Mouse (Mus musculus) heart, adult 9 months (tissue): ENCODE data around the gene Pate1.

Experiments
- DNase-seq, 2 experiments: peaks; one replicate each; pipeline ENCODE4 v3.0.0; 2022; ENCODE audit warnings: low spot score in 2 of 2

Gene Pate1

DNA sequence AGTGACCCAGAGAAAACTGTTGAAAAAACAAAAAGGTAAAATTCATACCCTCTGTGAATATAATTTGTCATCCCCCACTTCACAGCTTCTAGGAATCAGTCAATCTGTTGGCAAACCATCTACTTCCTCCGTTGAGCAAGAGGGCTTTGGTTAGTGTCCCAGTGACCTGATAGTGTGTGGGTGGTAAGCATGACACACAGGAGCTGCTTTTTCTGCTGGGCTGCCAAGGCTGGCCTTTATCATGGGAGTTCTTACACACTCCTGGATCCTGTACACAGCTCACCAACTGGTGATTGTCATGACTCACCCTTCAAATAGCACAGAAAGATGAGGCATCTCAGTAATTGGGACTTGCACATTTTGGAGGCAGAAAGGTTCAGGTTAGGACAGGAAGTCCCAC lies at the start of gene Pate1:
Gene Pate1, minus strand, starts transcription at position 378 of the 400 bp plus-strand sequence.
- peak in 1 of 2 experiments; percentile 11 for DNase-seq

DNA sequence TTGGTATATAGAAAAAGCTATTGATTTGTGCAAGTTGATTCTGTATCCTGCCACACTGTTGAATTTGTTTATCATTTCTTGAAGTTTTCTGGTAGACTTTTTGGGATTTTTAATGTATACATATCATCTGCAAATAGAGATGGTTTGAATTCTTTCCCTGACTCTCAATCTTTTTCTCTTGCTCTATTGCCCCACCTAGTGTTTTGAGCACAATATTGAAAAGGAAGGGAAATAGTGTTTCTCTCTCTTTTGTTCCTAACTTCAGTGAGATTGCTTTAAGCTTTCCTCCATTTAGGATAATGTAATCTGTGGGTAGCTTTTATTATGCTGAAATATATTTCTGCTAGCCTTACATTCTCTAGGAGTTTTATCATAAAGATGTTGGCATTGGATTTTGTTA lies 20.1 kb upstream of the Pate1 start:
- no peak for DNase-seq

DNA sequence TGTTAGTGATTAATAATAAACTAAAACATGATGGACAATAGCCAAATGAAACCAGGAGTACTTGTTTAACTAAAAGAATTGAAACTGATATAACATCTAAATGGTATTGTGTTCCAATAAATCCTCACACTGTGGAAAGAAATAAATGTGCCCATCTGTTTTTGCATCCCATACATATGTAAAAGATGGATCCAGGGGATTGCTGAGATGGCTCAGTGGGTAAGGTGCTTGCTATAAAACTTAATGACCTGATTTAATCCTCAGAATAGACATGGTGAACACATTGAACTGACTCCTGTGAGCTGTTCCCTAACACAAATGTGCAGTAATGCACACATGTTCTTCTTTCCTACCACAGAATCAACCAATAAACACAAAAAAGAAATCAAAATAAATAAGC lies 4.7 kb upstream of the Pate1 start:
- DNase-seq, result no peak

DNA sequence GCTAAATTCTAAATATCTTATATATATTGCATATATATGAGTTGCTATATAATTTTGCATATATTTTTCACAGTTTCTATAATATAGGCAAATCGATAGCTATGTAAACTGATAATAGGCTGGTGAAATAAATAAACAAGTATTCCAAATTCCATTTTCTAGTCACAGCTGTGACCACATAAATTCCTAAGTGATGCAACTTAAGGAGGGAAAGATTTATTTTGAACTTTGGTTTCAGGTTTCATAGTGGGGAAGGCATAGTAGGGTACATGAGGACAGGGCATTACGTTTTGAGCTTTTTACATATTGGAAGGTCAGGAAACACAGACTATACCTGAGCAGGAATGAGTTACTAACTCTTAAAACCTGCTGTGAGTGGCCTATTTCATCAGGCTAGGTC lies 13.6 kb downstream of the Pate1 start:
- no peak for DNase-seq

DNA sequence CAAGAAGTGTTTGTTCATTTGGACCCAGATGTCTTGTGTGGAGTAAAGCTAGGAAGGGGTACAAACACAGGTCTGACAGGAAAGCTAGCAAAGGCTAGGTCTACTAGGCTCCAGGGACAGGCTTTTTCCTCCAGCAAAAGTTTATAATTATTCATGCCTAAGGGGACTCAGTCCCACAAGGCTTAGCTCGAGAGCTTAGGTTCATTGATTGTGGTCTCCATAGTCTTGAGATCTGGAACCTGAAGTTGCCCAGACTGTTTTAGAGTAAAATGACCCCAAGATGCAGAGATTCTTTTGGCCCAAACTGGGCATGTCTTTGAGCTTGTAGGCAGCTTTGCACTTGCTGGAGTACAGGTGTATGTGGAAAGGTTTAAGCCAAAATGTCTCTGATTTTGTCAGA lies 39.1 kb downstream of the Pate1 start, which contains the start of gene Pate3:
Gene Pate3, minus strand, starts transcription at position 101 of the 400 bp plus-strand sequence.
- DNase-seq, result no peak
